Mouse (Mus musculus): ENCODE measurements around the gene Eya2. TPM values are rescaled to one million over a fixed set of nuclear protein-coding genes. Genes with fewer than 3 reads are reported as not detected.

The Eya2 gene
- polyA plus RNA-seq, 2 experiments, result 18.8 to 32.6 TPM

DNA sequence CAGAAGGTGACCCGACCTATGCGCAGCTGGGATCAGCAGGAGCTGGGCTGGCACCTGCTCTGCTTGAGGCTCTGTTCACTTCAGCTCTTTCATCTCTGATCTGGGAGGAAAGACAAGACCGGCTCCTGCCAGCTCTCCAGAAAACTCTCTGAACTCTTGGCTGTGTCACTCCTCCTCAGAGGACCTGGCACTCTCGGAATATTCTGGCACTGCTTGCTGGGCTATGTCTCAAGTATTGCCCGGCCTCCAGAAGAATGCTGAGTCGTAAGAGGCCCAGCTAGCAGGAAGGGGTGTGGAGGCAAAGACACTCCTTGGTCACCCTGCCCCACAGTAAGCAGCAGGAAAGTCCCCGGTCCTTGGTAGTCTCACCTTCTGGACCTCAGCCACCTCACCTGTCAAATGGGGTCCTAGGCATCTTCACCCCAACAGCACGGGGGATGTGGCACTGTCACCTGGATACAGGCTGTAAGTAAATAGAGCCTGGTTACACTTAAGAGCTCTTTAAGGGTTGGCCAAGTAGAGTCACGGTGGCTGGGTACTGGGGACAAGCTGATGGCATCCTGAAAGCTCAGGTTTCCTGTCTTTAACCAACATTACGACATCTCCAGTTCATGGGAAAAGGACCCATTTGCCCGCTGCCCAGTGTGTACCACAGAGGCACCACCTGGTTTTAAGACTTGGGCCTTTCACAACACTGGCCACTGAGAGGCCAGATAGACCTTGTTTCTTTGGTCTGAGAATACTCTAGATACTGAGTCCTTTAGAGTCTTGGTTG is 38.4 kb downstream of the Eya2 start:
- WGBS, result 75% methylated on average over 11 of the region's 11 CpGs
- H3K9me3 ChIP-seq (ENCODE audit: control insufficient read depth, low read length), result 0 out of 2 replicates have a peak, but pooled peaks cover 7% of the 10 kb centered on the region
- H3K4me1 ChIP-seq (ENCODE audit: control insufficient read depth, insufficient read depth, low read length), result peaks cover 7% of the 10 kb centered on the region
- H3K9ac ChIP-seq (ENCODE audit: low read depth, low read length, severe bottlenecking), result no peak overlapping the region
- ATAC-seq (ENCODE audit: low FRiP score, low read depth) (no peak), DNase-seq (ENCODE audit: low spot score) (no peak)
- no peaks in the 10 kb centered on the region for H3K27me3 ChIP-seq (ENCODE audit: control insufficient read depth, insufficient read depth, low read length)
- H3K27ac ChIP-seq (replicated peaks; ENCODE audit: low read depth, low read length), result no peak overlapping the region
- no peak overlapping the region for H3K4me3 ChIP-seq (replicated peaks; ENCODE audit: low read length)
- H3K4me2 ChIP-seq (replicated peaks; ENCODE audit: low read depth, low read length, severe bottlenecking), result no peak overlapping the region
- no peaks in the 10 kb centered on the region for H3K36me3 ChIP-seq (ENCODE audit: control insufficient read depth, insufficient read depth, low read length)
- TF ChIP-seq POLR2A (IDR thresholded peaks at IDR 0.05; ENCODE audit: borderline replicate concordance, extremely low read depth, insufficient read depth, insufficient read length), result no peak

DNA sequence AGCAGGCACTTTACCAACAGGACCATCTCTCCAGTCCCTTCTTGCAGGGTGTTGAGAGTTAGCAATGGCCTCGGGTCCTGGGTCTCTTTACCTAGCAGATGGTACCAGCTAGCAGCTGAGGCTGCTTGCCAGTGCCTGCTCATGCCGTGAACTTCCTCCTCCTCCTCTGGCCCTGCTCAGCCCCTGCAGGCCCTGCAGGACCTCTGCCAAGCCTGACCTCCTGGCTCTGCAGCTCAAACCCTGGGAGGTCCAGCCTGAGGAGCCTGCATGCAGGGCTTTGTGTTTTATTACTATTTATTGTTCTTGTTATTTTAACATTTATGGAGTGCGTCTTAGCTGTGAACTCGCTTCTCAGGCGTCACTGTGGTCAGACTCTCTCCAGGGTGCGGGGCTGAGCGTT is 39.6 kb downstream of the Eya2 start:
- H3K4me2 ChIP-seq (replicated peaks; ENCODE audit: low read depth, low read length, severe bottlenecking), result no peak overlapping the region
- ATAC-seq (ENCODE audit: low FRiP score, low read depth), result peak; percentile 54
- WGBS, result 16% methylated on average over 7 of the region's 7 CpGs
- H3K4me3 ChIP-seq (replicated peaks; ENCODE audit: low read length), result no peak overlapping the region
- DNase-seq (ENCODE audit: low spot score), result peak; percentile 27
- H3K9ac ChIP-seq (ENCODE audit: low read depth, low read length, severe bottlenecking), result no peak overlapping the region
- H3K36me3 ChIP-seq (ENCODE audit: control insufficient read depth, insufficient read depth, low read length), result no peaks in the 10 kb centered on the region
- H3K27me3 ChIP-seq (ENCODE audit: control insufficient read depth, insufficient read depth, low read length), result no peaks in the 10 kb centered on the region
- peaks cover 7% of the 10 kb centered on the region for H3K4me1 ChIP-seq (ENCODE audit: control insufficient read depth, insufficient read depth, low read length)
- no peak overlapping the region; the same call in 1 of the 2 replicates for H3K27ac ChIP-seq (replicated peaks; ENCODE audit: low read depth, low read length)
- 0 out of 2 replicates have a peak, but pooled peaks cover 7% of the 10 kb centered on the region for H3K9me3 ChIP-seq (ENCODE audit: control insufficient read depth, low read length)
- TF ChIP-seq POLR2A (IDR thresholded peaks at IDR 0.05; ENCODE audit: borderline replicate concordance, extremely low read depth, insufficient read depth, insufficient read length), result no peak

DNA sequence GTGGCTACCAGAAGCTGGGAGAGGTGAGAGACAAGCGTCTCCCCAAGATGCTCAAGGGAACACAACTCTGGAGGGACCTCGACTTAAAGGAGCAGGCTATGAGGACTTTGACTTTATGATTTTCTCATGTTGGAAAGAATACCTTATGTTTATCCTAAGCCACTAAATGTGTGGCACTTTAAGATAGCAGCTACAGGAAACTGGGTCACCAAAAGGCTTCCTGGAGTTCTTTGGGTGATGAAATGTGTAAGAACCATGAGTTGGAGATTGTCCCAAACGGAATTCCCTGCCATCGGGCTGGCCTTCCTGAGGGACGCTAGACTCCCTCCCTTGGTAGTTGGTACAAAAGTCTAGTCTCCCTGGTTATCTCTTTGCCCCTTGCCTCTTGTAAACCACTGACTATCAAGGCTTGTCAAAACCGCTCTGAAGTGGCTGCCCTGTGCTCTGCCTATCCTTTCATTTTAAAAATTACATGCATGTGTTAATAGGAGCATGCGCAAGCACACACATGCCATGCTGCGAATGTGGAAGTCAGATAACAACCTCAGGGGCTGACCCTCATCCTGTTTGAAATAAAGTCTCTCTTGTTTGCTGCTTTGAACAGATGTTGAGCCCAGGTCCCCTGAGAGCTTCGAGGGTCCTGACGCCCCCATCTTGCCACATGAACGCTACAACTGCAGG is 44.4 kb downstream of the Eya2 start:
- Histone ChIP-seq H3K9me3 (ENCODE audit: control insufficient read depth, low read length) (0 out of 2 replicates have a peak, but pooled peaks cover 7% of the 10 kb centered on the region), H3K27ac (replicated peaks; ENCODE audit: low read depth, low read length) (no peak overlapping the region), H3K36me3 (ENCODE audit: control insufficient read depth, insufficient read depth, low read length) (no peaks in the 10 kb centered on the region), H3K4me2 (replicated peaks; ENCODE audit: low read depth, low read length, severe bottlenecking) (no peak overlapping the region), H3K27me3 (ENCODE audit: control insufficient read depth, insufficient read depth, low read length) (no peaks in the 10 kb centered on the region; the same call in 1 of the 2 replicates), H3K4me3 (replicated peaks; ENCODE audit: low read length) (no peak overlapping the region), H3K9ac (ENCODE audit: low read depth, low read length, severe bottlenecking) (no peak overlapping the region), H3K4me1 (ENCODE audit: control insufficient read depth, insufficient read depth, low read length) (peaks cover 16% of the 10 kb centered on the region)
- TF ChIP-seq POLR2A (IDR thresholded peaks at IDR 0.05; ENCODE audit: borderline replicate concordance, extremely low read depth, insufficient read depth, insufficient read length), result no peak
- ATAC-seq (ENCODE audit: low FRiP score, low read depth) (no peak), DNase-seq (ENCODE audit: low spot score) (no peak)
- 73% methylated on average over 11 of the region's 11 CpGs for WGBS

DNA sequence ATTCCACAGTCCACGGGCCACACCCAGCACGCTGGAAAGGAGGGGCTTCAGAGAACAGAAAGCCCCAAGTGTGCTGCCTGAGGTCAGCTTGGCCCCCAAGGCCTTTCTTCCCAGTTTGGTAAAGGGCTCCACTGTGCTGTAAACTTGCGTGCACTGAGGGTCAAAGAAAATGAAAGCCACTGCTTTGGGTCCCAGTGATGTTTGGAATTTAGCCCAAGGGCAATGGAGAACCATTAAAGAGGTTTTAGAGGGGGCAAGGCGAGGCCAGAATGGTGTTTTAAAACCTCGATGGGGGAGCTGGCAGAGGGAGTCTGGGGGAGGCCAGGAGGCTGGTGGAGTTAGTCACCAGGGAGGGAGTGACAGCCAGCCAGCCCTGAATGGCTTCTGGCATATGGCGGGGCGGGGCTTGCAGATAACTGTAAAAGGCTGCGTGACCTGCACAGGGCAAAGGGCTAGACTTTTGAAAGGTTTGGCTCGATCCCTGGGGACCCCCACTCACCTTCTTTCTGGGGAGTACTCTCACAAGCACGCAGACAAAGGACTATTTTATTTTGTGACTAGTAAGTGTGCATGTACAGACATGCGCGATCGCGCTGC is 47.2 kb downstream of the Eya2 start:
- H3K4me2 ChIP-seq (replicated peaks; ENCODE audit: low read depth, low read length, severe bottlenecking), result peak overlapping the region; percentile 16; the same call in 1 of the 2 replicates
- peak; percentile 45; the same call in 1 of the 2 replicates for ATAC-seq (ENCODE audit: low FRiP score, low read depth)
- TF ChIP-seq POLR2A (IDR thresholded peaks at IDR 0.05; ENCODE audit: borderline replicate concordance, extremely low read depth, insufficient read depth, insufficient read length), result no peak
- no peaks in the 10 kb centered on the region; the same call in 1 of the 2 replicates for H3K27me3 ChIP-seq (ENCODE audit: control insufficient read depth, insufficient read depth, low read length)
- 0 out of 2 replicates have a peak overlapping the region, but pooled peaks have one; percentile 33 for H3K27ac ChIP-seq (replicated peaks; ENCODE audit: low read depth, low read length)
- no peaks in the 10 kb centered on the region for H3K36me3 ChIP-seq (ENCODE audit: control insufficient read depth, insufficient read depth, low read length)
- no peak overlapping the region for H3K4me3 ChIP-seq (replicated peaks; ENCODE audit: low read length)
- no peak for DNase-seq (ENCODE audit: low spot score)
- peaks cover 10% of the 10 kb centered on the region for H3K4me1 ChIP-seq (ENCODE audit: control insufficient read depth, insufficient read depth, low read length)
- 44% methylated on average over 14 of the region's 14 CpGs for WGBS
- 0 out of 2 replicates have a peak, but pooled peaks cover 7% of the 10 kb centered on the region for H3K9me3 ChIP-seq (ENCODE audit: control insufficient read depth, low read length)
- H3K9ac ChIP-seq (ENCODE audit: low read depth, low read length, severe bottlenecking), result no peak overlapping the region

DNA sequence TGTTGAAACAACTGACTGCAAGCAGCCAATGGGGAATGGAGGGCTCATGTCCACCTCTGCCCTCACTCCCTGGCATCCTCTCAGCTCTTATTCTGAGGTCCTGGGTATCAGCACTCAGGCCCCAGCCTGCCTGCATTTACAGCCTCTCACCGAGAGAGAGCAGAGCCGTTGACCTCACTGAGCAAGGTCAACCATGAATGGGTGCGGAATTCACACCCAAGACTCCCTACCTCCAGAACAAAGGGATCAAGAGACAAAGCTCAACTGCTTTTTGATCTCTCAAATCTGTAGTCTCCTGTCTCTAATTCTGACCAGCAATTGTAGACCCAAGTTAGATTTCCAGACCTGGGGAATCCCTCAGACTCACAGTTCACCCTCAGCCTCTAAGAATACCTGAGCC is 48.8 kb downstream of the Eya2 start:
- WGBS, result 56% methylated on average over 3 of the region's 3 CpGs

More for the DNA sequence above, 48.8 kb downstream of the Eya2 start:
- Histone ChIP-seq H3K4me2 (replicated peaks; ENCODE audit: low read depth, low read length, severe bottlenecking) (no peak overlapping the region), H3K27me3 (ENCODE audit: control insufficient read depth, insufficient read depth, low read length) (no peaks in the 10 kb centered on the region; the same call in 1 of the 2 replicates), H3K36me3 (ENCODE audit: control insufficient read depth, insufficient read depth, low read length) (no peaks in the 10 kb centered on the region), H3K27ac (replicated peaks; ENCODE audit: low read depth, low read length) (no peak overlapping the region), H3K9me3 (ENCODE audit: control insufficient read depth, low read length) (no peaks in the 10 kb centered on the region), H3K4me3 (replicated peaks; ENCODE audit: low read length) (no peak overlapping the region), H3K4me1 (ENCODE audit: control insufficient read depth, insufficient read depth, low read length) (peaks cover 12% of the 10 kb centered on the region), H3K9ac (ENCODE audit: low read depth, low read length, severe bottlenecking) (no peak overlapping the region)
- DNase-seq (ENCODE audit: low spot score), result no peak
- TF ChIP-seq POLR2A (IDR thresholded peaks at IDR 0.05; ENCODE audit: borderline replicate concordance, extremely low read depth, insufficient read depth, insufficient read length), result no peak
- ATAC-seq (ENCODE audit: low FRiP score, low read depth), result no peak
